Mouse (Mus musculus): ENCODE data around the gene Myo15b. TPM values are rescaled to one million over a fixed set of nuclear protein-coding genes. Genes with fewer than 3 reads are reported as not detected.

Myo15b gene
- total and polyA plus RNA-seq, 3 experiments: 0.05 to 0.29 TPM; not detected in 1

DNA sequence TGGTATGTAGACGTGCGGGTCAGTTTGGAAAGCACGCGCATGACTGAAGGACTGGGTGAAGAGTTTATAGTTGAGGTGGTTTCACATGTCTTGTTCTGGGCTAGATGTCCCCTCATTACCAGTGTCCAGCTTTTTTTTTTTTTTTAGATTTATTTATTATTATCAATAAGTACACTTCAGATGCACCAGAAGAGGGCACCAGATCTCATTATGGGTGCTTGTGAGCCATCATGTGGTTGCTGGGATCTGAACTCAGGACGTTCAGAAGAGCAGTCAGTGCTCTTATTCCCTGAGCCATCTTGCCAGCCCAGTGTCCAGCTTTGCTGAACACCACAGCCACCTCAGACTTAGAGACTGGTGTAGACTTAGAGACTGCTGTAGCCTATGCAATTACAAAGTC is 40.9 kb upstream of the Myo15b start:
- no peaks in the 10 kb centered on the region for H3K27me3 ChIP-seq (ENCODE audit: control insufficient read depth, insufficient read depth, low read length)
- 84% methylated on average over 5 of the region's 5 CpGs for WGBS
- no peak overlapping the region for H3K27ac ChIP-seq
- H3K36me3 ChIP-seq (ENCODE audit: control insufficient read depth, insufficient read depth, low read length): no peaks in the 10 kb centered on the region
- H3K4me1 ChIP-seq (ENCODE audit: control insufficient read depth, insufficient read depth, low read length): peaks cover 2% of the 10 kb centered on the region; the same call in 1 of the 2 replicates
- DNase-seq: no peak
- no peak overlapping the region for H3K4me3 ChIP-seq
- H3K9ac ChIP-seq (ENCODE audit: low read depth, low read length): no peak overlapping the region
- intact Hi-C loops (cut with DNase I): no loop called here
- no peak for TF ChIP-seq EP300 (IDR thresholded peaks at IDR 0.05; ENCODE audit: insufficient read depth, low read depth, low read length)
- TF ChIP-seq POLR2A (IDR thresholded peaks at IDR 0.05; ENCODE audit: insufficient read depth, low read depth, low read length): no peak
- peak; percentile 44 for TF ChIP-seq CTCF (IDR thresholded peaks at IDR 0.05)
- H3K79me2 ChIP-seq (replicated peaks; ENCODE audit: control insufficient read depth, insufficient read depth, low read length): 0 out of 2 replicates have a peak, but pooled peaks cover 1% of the 10 kb centered on the region

- no peak overlapping the region for H3K9ac ChIP-seq (ENCODE audit: low read depth, low read length)
- peaks cover 3% of the 10 kb centered on the region; the same call in 1 of the 2 replicates for H3K4me1 ChIP-seq (ENCODE audit: control insufficient read depth, insufficient read depth, low read length)
- TF ChIP-seq POLR2A (IDR thresholded peaks at IDR 0.05; ENCODE audit: insufficient read depth, low read depth, low read length) (no peak), EP300 (IDR thresholded peaks at IDR 0.05; ENCODE audit: insufficient read depth, low read depth, low read length) (no peak), CTCF (IDR thresholded peaks at IDR 0.05) (no peak)
- WGBS: 89% methylated on average over 16 of the region's 16 CpGs
- no peak overlapping the region for H3K4me3 ChIP-seq
- intact Hi-C loops (cut with DNase I): loop anchor here (5.0 kb wide), 1 partner anchor 188 kb away; no protein-coding TSS in a partner anchor
- no peaks in the 10 kb centered on the region for H3K27me3 ChIP-seq (ENCODE audit: control insufficient read depth, insufficient read depth, low read length)
- H3K36me3 ChIP-seq (ENCODE audit: control insufficient read depth, insufficient read depth, low read length): no peaks in the 10 kb centered on the region
- H3K79me2 ChIP-seq (replicated peaks; ENCODE audit: control insufficient read depth, insufficient read depth, low read length): no peaks in the 10 kb centered on the region
- no peak for DNase-seq
- no peak overlapping the region for H3K27ac ChIP-seq
These were observed 38.1 kb upstream of the Myo15b start for GRCm38 (mm10) chr11:115819915-115820623.

GRCm38 (mm10) chr11:115821001-115821400 is 37.2 kb upstream of the Myo15b start:
- Histone ChIP-seq H3K79me2 (replicated peaks; ENCODE audit: control insufficient read depth, insufficient read depth, low read length) (no peaks in the 10 kb centered on the region), H3K4me3 (no peak overlapping the region), H3K4me1 (ENCODE audit: control insufficient read depth, insufficient read depth, low read length) (peaks cover 2% of the 10 kb centered on the region; the same call in 1 of the 2 replicates), H3K36me3 (ENCODE audit: control insufficient read depth, insufficient read depth, low read length) (no peaks in the 10 kb centered on the region), H3K27me3 (ENCODE audit: control insufficient read depth, insufficient read depth, low read length) (no peaks in the 10 kb centered on the region), H3K27ac (no peak overlapping the region), H3K9ac (ENCODE audit: low read depth, low read length) (no peak overlapping the region)
- intact Hi-C loops (cut with DNase I): loop anchor here (5.0 kb wide), 1 partner anchor 189 kb away; no protein-coding TSS in a partner anchor
- TF ChIP-seq EP300 (IDR thresholded peaks at IDR 0.05; ENCODE audit: insufficient read depth, low read depth, low read length) (no peak), POLR2A (IDR thresholded peaks at IDR 0.05; ENCODE audit: insufficient read depth, low read depth, low read length) (no peak), CTCF (IDR thresholded peaks at IDR 0.05) (no peak)
- WGBS: 49% methylated on average over 4 of the region's 4 CpGs
- DNase-seq: no peak

GRCm38 (mm10) chr11:115823774-115824740 is 34.1 kb upstream of the Myo15b start, which contains the start of gene Llgl2:
Gene Llgl2 (plus strand): TSS chr11:115824049.
- WGBS: 1% methylated on average over 85 of the region's 87 CpGs
- peak; percentile 90 to 93 for DNase-seq
- Histone ChIP-seq H3K79me2 (replicated peaks; ENCODE audit: control insufficient read depth, insufficient read depth, low read length) (no peaks in the 10 kb centered on the region), H3K4me1 (ENCODE audit: control insufficient read depth, insufficient read depth, low read length) (peaks cover 2% of the 10 kb centered on the region; the same call in 1 of the 2 replicates), H3K4me3 (peak within 1 kb of the TSS; percentile 88), H3K9ac (ENCODE audit: low read depth, low read length) (peak within 1 kb of the TSS; percentile 79), H3K27ac (peak within 1 kb of the TSS; percentile 70), H3K36me3 (ENCODE audit: control insufficient read depth, insufficient read depth, low read length) (no peaks in the 10 kb centered on the region), H3K27me3 (ENCODE audit: control insufficient read depth, insufficient read depth, low read length) (no peaks in the 10 kb centered on the region)
- TF ChIP-seq POLR2A (IDR thresholded peaks at IDR 0.05; ENCODE audit: insufficient read depth, low read depth, low read length) (peak; percentile 74), CTCF (IDR thresholded peaks at IDR 0.05) (peak; percentile 19; the same call in 1 of the 2 replicates), EP300 (IDR thresholded peaks at IDR 0.05; ENCODE audit: insufficient read depth, low read depth, low read length) (no peak)
- intact Hi-C loops (cut with DNase I): loop anchor here (2.0 to 5.0 kb wide), 2 partner anchors 35 to 192 kb away; partner anchors contain the start of gene Myo15b

- DNase-seq: no peak
- Histone ChIP-seq H3K27me3 (ENCODE audit: control insufficient read depth, insufficient read depth, low read length) (no peaks in the 10 kb centered on the region), H3K27ac (no peak overlapping the region), H3K9ac (ENCODE audit: low read depth, low read length) (no peak overlapping the region; the same call in 1 of the 2 replicates), H3K36me3 (ENCODE audit: control insufficient read depth, insufficient read depth, low read length) (no peaks in the 10 kb centered on the region), H3K79me2 (replicated peaks; ENCODE audit: control insufficient read depth, insufficient read depth, low read length) (no peaks in the 10 kb centered on the region), H3K4me1 (ENCODE audit: control insufficient read depth, insufficient read depth, low read length) (peaks cover 2% of the 10 kb centered on the region; the same call in 1 of the 2 replicates), H3K4me3 (peak overlapping the region; percentile 88)
- WGBS: 31% methylated on average over 11 of the region's 11 CpGs
- intact Hi-C loops (cut with DNase I): loop anchor here (2.0 to 5.0 kb wide), 2 partner anchors 34 to 193 kb away; partner anchors contain the start of gene Myo15b
- TF ChIP-seq CTCF (IDR thresholded peaks at IDR 0.05) (no peak), EP300 (IDR thresholded peaks at IDR 0.05; ENCODE audit: insufficient read depth, low read depth, low read length) (no peak), POLR2A (IDR thresholded peaks at IDR 0.05; ENCODE audit: insufficient read depth, low read depth, low read length) (no peak)
These were observed 33.4 kb upstream of the Myo15b start for GRCm38 (mm10) chr11:115824813-115825212.
